Mouse (Mus musculus) urinary bladder, adult 18-20 months (tissue): ENCODE measurements at regions not wholly inside any gene's neighbourhood (a gene's known extent, or its start where the extent isn't known, plus 50 kb on each side); places are given as distances from the start of the nearest gene placed in this dataset.

Experiments
- DNase-seq, 2 experiments: peaks; one replicate each; pipeline ENCODE4 v3.0.0; 2022; ENCODE audit warnings: low spot score in 2 of 2, mixed read lengths in 2 of 2

GRCm38 (mm10) chr13:37562652-37563051, 215.5 kb upstream of the Rreb1 start:
- DNase-seq: no peak

GRCm38 (mm10) chr13:37569051-37569450, 209.1 kb upstream of the Rreb1 start:
- DNase-seq: no peak

GRCm38 (mm10) chr13:37569486-37569885, 208.7 kb upstream of the Rreb1 start:
- no peak for DNase-seq

- DNase-seq: no peak
Observed at GRCm38 (mm10) chr13:37572983-37573382, 205.2 kb upstream of the Rreb1 start.

- no peak for DNase-seq
Observed at GRCm38 (mm10) chr13:37579231-37579630, 199.0 kb upstream of the Rreb1 start.

GRCm38 (mm10) chr13:37579775-37580174, 198.4 kb upstream of the Rreb1 start:
- no peak for DNase-seq

GRCm38 (mm10) chr13:37580806-37581205, 197.4 kb upstream of the Rreb1 start:
- no peak for DNase-seq

- DNase-seq: no peak
Observed at GRCm38 (mm10) chr13:37581374-37581773, 196.8 kb upstream of the Rreb1 start.

- no peak for DNase-seq
Observed at GRCm38 (mm10) chr13:37585476-37585875, 192.7 kb upstream of the Rreb1 start.

GRCm38 (mm10) chr13:37586511-37586910, 191.7 kb upstream of the Rreb1 start:
- DNase-seq: no peak

- DNase-seq: no peak
Observed at GRCm38 (mm10) chr13:37587911-37588310, 190.3 kb upstream of the Rreb1 start.

- no peak for DNase-seq
Observed at GRCm38 (mm10) chr13:37588528-37589176, 189.5 kb upstream of the Rreb1 start.

GRCm38 (mm10) chr13:37592149-37592548, 186.1 kb upstream of the Rreb1 start:
- no peak for DNase-seq

GRCm38 (mm10) chr13:37595196-37595595, 183.0 kb upstream of the Rreb1 start:
- no peak for DNase-seq

- DNase-seq: no peak
Observed at GRCm38 (mm10) chr13:37597575-37597974, 180.6 kb upstream of the Rreb1 start.

- no peak for DNase-seq
Observed at GRCm38 (mm10) chr13:37598165-37598775, 179.9 kb upstream of the Rreb1 start.

- DNase-seq: no peak
Observed at GRCm38 (mm10) chr13:37599679-37600078, 178.5 kb upstream of the Rreb1 start.

- DNase-seq: no peak
Observed at GRCm38 (mm10) chr13:37600172-37600571, 178.0 kb upstream of the Rreb1 start.

- DNase-seq: no peak
Observed at GRCm38 (mm10) chr13:37601068-37601467, 177.1 kb upstream of the Rreb1 start.

GRCm38 (mm10) chr13:37602256-37602655, 175.9 kb upstream of the Rreb1 start:
- DNase-seq: no peak

- no peak for DNase-seq
Observed at GRCm38 (mm10) chr13:37603226-37603994, 174.8 kb upstream of the Rreb1 start.

- DNase-seq: no peak
Observed at GRCm38 (mm10) chr13:37606250-37606649, 171.9 kb upstream of the Rreb1 start.

- no peak for DNase-seq
Observed at GRCm38 (mm10) chr13:37609085-37609484, 169.1 kb upstream of the Rreb1 start.
